Mouse (Mus musculus): ENCODE data around the gene Pold1.

DNA sequence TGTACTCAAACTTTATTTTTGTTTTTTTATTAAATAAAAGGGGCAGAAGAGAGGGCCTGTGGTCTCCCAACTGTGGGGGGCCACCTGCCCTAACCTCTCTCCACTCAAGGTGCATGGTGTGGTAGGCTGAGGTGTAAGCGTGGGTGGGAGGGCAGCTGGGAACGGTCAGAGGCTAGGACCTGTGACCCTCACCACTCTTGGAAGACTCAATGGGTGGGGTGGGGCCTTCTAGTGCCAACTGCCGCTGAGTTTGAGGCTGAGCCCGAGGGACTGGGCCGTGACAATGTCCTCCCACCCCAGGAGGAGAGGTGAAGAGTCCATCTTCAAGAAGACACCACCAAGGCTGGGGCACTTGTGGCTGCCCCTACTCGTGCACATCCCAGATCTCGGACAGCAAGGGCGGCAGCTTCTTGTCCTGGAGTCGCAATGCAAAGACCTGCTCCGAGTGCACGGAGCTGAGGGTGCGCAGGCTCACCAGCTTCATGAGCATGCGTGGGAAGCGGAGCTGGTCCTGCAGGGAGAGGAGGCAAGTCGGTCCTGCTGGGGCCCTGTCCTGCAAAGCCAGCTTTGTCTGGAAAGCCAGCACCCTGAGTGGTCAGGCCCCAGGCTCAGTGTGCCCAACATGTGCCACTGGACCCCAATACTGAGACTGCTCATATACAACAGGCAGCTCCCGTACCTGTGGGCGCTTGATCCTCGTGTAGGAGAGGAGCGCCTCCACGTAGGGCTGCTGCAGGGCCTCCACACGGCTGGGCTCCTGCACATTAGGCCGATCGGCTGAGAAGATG, 1.2 kb upstream of the Pold1 start:
- TF ChIP-seq CTCF (IDR thresholded peaks at IDR 0.05; ENCODE audit: control insufficient read depth, insufficient read depth, insufficient replicate concordance, low read depth, low read length) (no peak), POLR2A (IDR thresholded peaks at IDR 0.05; ENCODE audit: control insufficient read depth, low read depth, low read length) (no peak)
